Mouse (Mus musculus): ENCODE measurements around the gene Prkd3. TPM values are rescaled to one million over a fixed set of nuclear protein-coding genes. Genes with fewer than 3 reads are reported as not detected.

Prkd3 gene
- 33.4 and 35.9 TPM in 2 replicates for polyA plus RNA-seq (2015; fragmentation: Nextera tagmentation; extraction: Ambion mirVana)

DNA sequence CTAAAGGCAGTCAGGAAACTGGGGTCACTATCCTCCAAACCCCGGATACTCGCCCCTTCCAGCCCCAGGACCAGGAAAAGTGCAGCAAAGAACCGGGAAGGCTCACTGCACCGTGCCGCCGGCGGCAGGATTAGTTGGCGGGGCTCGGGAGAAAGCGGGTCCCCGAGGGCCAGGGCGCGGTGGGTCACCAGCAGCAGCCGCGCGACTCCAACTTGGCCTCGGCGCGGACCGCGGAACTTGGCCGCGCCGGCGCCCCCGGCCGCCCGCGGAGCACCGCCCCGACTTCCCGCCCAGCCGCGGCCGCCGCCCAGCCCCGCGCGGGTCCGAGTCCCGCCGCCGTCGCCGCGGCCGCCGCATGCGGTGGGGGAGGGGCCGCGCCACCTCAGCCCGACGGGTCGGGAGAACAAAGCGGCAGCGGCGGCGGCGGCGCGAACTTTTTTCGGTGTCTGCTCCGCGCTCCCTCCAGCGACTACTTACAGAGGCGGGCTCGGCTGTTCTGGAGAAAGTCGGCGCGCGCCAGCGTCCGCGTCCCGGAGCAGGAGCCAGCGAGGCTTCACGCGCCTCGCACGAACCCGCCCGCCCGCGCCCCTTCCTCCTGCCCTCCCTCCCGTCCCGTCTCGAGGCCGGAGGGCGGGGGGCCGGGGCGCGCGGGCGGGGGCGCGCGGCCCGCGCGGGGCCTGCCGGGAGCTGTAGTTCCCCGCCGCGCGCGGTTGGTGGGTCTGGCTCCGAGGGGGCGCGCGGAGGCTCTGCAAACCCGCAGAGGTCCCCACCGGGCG is at the start of gene Prkd3:
TSS of gene Prkd3 (minus strand) at position 609 of the 776 bp plus-strand sequence.
- WGBS, result under 1% methylated on average over 86 of the region's 113 CpGs
- H3K4me2 ChIP-seq, result peak within 1 kb of the TSS; percentile 79
- peak within 1 kb of the TSS; percentile 93 for H3K27ac ChIP-seq

DNA sequence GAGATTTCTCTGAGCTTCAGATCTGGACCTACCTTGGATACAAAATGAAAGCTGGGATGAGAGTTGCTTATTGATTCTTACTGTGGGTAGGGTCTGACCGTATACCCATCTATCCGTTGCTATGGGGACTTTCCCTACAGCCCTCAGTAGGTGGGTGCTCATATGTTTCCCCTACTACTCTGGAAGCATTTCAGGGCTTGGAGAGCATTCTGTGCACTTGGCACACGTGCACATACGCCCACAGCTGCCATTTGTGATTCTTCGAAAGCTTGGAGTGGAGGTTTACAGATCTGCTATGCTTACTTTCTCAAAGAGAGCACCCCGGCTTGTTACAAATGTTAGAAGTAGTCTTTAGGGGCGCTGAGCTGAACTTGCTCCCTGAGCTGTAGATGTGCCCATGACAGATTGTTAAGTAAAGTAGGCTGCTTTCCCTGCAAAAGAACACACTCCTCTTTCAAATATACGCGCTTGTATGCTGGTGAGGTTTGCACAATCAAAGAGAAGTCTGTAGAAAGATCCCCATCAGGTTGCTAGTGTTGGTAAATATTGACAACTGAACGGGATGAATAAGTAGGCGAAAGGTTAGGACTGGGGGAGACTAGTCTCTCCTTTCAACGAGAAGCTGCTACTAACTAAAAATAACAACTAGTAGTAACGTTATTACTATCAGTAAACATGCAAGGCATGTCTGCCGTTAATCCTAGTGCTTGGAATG is 49.3 kb upstream of the Prkd3 start:
- peak overlapping the region; percentile 65; the same call in 1 of the 2 replicates for H3K27ac ChIP-seq
- no peak overlapping the region for H3K4me3 ChIP-seq
- no peak overlapping the region for H3K4me2 ChIP-seq
- no peaks in the 10 kb centered on the region for H3K36me3 ChIP-seq
- H3K9ac ChIP-seq, result no peak overlapping the region
- H3K4me1 ChIP-seq, result peaks cover 4% of the 10 kb centered on the region; the same call in 1 of the 2 replicates
- H3K27me3 ChIP-seq, result no peaks in the 10 kb centered on the region
- no peak for ATAC-seq (ENCODE audit: insufficient number of reproducible peaks, low FRiP score, low TSS enrichment, low read depth)
- no peaks in the 10 kb centered on the region for H3K9me3 ChIP-seq
- 78% methylated on average over 14 of the region's 14 CpGs for WGBS

More for the DNA sequence above, at the start of gene Prkd3:
- Histone ChIP-seq H3K27me3 (no peaks in the 10 kb centered on the region), H3K9ac (peak within 1 kb of the TSS; percentile 79), H3K4me1 (peaks cover 12% of the 10 kb centered on the region; the same call in 1 of the 2 replicates), H3K9me3 (no peaks in the 10 kb centered on the region), H3K4me3 (peak within 1 kb of the TSS; percentile 85), H3K36me3 (no peaks in the 10 kb centered on the region)
- ATAC-seq (ENCODE audit: insufficient number of reproducible peaks, low FRiP score, low TSS enrichment, low read depth), result peak; percentile 89

DNA sequence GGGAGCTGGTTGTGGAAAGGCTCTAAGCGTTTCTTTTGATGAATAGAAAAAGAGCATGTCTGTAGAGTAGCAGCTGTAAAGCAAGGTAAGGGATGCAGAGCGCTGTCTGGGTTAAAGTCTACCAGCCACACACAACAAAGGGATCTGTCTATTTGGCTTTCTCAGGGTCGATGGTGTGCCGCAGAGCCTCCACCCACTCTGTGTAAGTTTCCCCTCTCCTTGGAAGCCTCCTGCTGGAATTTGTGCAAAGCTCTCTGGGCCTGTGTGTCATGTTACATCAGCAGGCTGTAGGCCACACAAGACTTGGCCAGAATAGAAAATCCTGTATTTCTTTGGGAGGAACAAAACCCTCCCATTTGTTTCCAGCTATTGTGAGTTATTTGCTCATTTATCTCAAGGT is 48.4 kb upstream of the Prkd3 start:
- H3K9me3 ChIP-seq, result no peaks in the 10 kb centered on the region
- 38% methylated on average over 4 of the region's 4 CpGs for WGBS
- ATAC-seq (ENCODE audit: insufficient number of reproducible peaks, low FRiP score, low TSS enrichment, low read depth), result peak; percentile 76; the same call in 1 of the 2 replicates
- no peak overlapping the region for H3K4me2 ChIP-seq
- no peaks in the 10 kb centered on the region for H3K36me3 ChIP-seq
- H3K4me3 ChIP-seq, result no peak overlapping the region
- H3K9ac ChIP-seq, result no peak overlapping the region
- peaks cover 4% of the 10 kb centered on the region; the same call in 1 of the 2 replicates for H3K4me1 ChIP-seq
- no peaks in the 10 kb centered on the region for H3K27me3 ChIP-seq
- peak overlapping the region; percentile 65 for H3K27ac ChIP-seq

DNA sequence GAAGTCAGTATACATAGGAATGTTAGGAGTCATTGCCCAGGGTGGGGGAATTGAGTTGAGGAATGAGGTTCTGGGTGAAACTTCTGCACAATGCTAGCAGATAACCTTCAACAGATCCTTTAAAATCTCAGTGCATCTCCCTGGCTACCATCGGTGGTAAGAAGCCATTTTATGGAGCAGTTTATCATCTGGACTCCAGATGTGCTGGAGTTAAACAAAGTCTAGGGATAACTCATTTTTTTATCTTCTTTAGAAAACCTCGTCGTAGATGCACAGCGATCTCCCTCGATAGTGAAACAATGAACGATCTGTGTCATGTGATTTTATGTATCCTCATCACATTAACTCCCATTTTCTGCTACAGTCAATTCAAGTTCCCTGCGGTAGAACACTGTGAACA is 48.0 kb upstream of the Prkd3 start:
- Histone ChIP-seq H3K27me3 (no peaks in the 10 kb centered on the region), H3K9ac (no peak overlapping the region), H3K4me1 (peaks cover 4% of the 10 kb centered on the region; the same call in 1 of the 2 replicates), H3K27ac (peak overlapping the region; percentile 65), H3K9me3 (no peaks in the 10 kb centered on the region), H3K4me2 (no peak overlapping the region), H3K36me3 (no peaks in the 10 kb centered on the region), H3K4me3 (no peak overlapping the region)
- 50% methylated on average over 7 of the region's 7 CpGs for WGBS
- ATAC-seq (ENCODE audit: insufficient number of reproducible peaks, low FRiP score, low TSS enrichment, low read depth), result no peak

DNA sequence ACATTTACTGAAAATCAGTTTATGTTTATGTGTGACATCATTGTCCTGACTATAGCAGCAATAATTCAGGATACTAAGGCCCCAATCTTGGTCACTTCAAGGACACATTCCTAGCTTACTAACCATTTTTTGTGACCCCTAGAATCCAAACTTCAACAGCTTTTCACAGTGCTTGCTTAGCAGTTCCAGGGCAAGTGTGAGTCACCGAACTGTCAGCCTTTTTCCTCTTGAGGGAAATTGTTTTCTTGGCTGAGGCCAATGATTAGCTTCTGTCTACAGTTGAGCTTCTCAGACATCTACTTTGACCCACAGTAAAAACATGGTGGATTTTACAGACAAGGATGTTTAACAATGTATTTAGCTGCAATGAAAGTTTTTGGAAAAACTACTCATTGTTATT is 43.6 kb upstream of the Prkd3 start:
- WGBS, result 81% methylated on average over 1 of the region's 1 CpGs
- no peak overlapping the region for H3K4me3 ChIP-seq

DNA sequence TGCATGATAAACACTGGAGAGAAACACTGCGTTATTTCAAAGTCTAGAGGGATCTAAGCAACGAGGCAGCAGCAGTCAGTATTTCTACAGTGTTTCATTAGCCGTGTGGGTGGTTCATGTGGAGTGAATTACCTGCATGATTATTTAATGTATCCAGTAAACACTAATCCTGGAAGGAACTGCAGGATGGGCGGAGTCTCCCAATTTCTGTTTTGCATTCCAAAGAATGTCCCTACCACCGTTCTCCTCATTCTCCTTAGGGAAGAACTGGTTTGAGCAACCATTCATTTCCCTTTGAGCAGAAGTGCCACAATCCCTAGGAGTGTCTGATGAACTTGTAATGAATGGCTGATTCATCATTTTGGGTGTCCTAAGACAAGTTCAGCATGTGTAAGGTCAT is 39.6 kb upstream of the Prkd3 start:
- Histone ChIP-seq H3K4me2 (no peak overlapping the region), H3K9ac (no peak overlapping the region), H3K4me3 (no peak overlapping the region), H3K9me3 (no peaks in the 10 kb centered on the region), H3K27ac (no peak overlapping the region), H3K36me3 (no peaks in the 10 kb centered on the region), H3K27me3 (no peaks in the 10 kb centered on the region), H3K4me1 (0 out of 2 replicates have a peak, but pooled peaks cover 6% of the 10 kb centered on the region)
- WGBS, result 42% methylated on average over 5 of the region's 5 CpGs
- no peak for ATAC-seq (ENCODE audit: insufficient number of reproducible peaks, low FRiP score, low TSS enrichment, low read depth)

More for the DNA sequence above, 43.6 kb upstream of the Prkd3 start:
- H3K9me3 ChIP-seq, result no peaks in the 10 kb centered on the region
- no peaks in the 10 kb centered on the region for H3K27me3 ChIP-seq
- H3K36me3 ChIP-seq, result no peaks in the 10 kb centered on the region
- H3K4me2 ChIP-seq, result no peak overlapping the region
- H3K4me1 ChIP-seq, result no peaks in the 10 kb centered on the region
- no peak overlapping the region for H3K9ac ChIP-seq
- ATAC-seq (ENCODE audit: insufficient number of reproducible peaks, low FRiP score, low TSS enrichment, low read depth), result no peak
- H3K27ac ChIP-seq, result no peak overlapping the region

DNA sequence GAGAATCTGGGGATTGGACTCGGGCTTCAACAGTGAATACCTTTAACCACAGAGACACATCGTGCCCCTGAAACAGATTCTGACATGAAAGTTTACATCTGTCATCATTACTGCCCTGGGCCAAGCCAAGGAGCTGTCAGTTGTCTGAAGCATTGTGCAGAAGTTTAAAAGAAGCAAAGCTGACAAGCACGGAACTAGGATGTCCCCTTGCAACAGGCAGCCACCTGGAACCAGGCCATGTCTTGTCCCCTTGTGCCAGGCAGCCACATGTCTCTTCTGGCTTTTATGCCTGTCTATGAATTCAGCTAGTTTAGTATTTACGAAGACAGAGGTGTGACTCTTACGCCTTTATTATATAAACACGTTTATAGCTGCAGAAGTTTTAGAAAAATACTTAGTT is 37.7 kb upstream of the Prkd3 start:
- Histone ChIP-seq H3K27ac (no peak overlapping the region), H3K27me3 (peaks cover 12% of the 10 kb centered on the region; the same call in 1 of the 2 replicates), H3K9me3 (no peaks in the 10 kb centered on the region), H3K4me2 (no peak overlapping the region), H3K9ac (no peak overlapping the region), H3K4me1 (0 out of 2 replicates have a peak, but pooled peaks cover 6% of the 10 kb centered on the region), H3K4me3 (no peak overlapping the region), H3K36me3 (no peaks in the 10 kb centered on the region)
- 50% methylated on average over 6 of the region's 6 CpGs for WGBS
- ATAC-seq (ENCODE audit: insufficient number of reproducible peaks, low FRiP score, low TSS enrichment, low read depth), result no peak

DNA sequence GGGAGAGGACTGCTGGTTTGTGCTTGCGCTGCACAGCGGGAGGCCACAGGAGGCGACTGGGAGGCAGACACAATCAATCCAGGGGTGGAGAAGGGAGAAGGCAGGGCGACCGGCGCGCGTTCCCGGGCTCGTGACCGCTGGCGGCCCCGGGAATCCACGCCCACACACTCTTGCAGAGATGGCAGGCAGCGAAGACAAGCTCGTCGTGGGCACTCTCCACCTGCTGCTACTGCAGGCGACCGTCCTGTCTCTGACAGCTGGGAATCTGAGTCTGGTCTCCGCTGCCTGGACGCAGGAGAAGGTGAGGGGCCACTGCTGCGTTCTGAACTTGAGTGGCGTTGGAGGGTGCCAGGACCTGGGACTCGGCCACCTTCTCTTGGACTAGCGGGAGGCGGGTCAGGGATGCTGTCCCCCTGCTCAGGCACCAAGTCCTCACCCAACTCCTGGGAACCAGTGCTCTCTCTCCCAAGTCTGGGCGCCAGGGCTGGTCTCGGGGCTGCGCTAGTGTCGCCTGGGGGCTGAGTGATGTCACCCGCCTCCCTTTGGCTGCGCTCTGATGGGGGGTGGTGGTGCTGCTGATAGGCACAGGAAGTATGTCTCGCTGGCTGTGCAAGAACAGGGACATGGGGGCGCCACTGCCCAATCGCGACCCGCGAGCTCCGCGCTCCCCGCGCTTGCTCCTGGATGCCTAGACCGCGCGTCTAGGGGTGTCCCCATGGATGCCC is 31.6 kb upstream of the Prkd3 start:
- ATAC-seq (ENCODE audit: insufficient number of reproducible peaks, low FRiP score, low TSS enrichment, low read depth), result 0 out of 2 replicates have a peak, but pooled peaks have one; percentile 52
- Histone ChIP-seq H3K4me1 (peaks cover 8% of the 10 kb centered on the region; the same call in 1 of the 2 replicates), H3K9me3 (no peaks in the 10 kb centered on the region), H3K9ac (peak overlapping the region; percentile 11; the same call in 1 of the 2 replicates), H3K27ac (no peak overlapping the region), H3K27me3 (peaks cover 27% of the 10 kb centered on the region), H3K36me3 (no peaks in the 10 kb centered on the region), H3K4me3 (peak overlapping the region; percentile 52), H3K4me2 (peak overlapping the region; percentile 97)
- under 1% methylated on average over 45 of the region's 45 CpGs for WGBS

DNA sequence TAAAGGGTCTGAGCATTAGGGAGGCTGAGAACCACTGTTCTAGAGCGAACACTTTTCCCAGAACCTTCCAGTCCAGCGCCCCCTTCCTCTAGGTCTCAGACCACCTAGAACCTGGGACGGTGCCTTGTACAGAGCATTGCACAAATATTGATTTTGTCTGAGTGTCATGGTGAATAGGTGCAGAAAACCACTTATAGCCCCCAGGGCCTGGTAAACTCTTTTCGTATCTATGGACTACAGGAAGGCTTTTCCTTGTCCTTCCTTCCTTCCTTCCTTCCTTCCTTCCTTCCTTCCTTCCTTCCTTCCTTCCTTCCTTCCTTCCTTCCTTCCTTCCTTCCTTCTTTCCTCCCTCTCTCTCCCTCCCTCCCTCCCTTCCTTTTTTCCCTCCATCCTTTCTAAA is 31.0 kb upstream of the Prkd3 start, which contains the start of gene Qpct:
TSS of gene Qpct (plus strand) at position 301 of the 400 bp plus-strand sequence.
- Histone ChIP-seq H3K4me2 (peak within 1 kb of the TSS; percentile 97), H3K4me3 (peak within 1 kb of the TSS; percentile 52), H3K27me3 (peaks cover 27% of the 10 kb centered on the region), H3K9me3 (no peaks in the 10 kb centered on the region), H3K27ac (no peak within 1 kb of the TSS), H3K9ac (peak within 1 kb of the TSS; percentile 11; the same call in 1 of the 2 replicates), H3K4me1 (peaks cover 8% of the 10 kb centered on the region; the same call in 1 of the 2 replicates), H3K36me3 (no peaks in the 10 kb centered on the region)
- WGBS, result 76% methylated on average over 4 of the region's 4 CpGs
- no peak for ATAC-seq (ENCODE audit: insufficient number of reproducible peaks, low FRiP score, low TSS enrichment, low read depth)

DNA sequence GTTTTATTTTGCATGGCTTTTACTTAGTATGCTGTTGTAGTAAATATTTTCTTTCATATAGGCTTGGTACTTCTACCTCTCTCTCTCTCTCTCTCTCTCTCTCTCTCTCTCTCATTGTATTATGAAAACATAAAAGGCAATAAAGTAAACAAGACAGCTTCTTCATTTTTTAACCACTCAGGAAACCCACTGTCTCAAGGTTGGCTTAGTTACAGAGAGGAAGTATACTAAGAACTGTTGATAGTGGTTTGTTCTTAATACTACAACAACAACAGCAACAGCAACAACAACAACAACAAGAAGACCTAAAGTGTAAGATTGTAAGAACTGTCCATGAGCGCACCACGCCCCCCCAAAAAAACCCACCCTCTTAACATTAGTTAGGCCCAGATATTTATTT is 23.1 kb upstream of the Prkd3 start:
- no peaks in the 10 kb centered on the region for H3K27me3 ChIP-seq
- H3K4me3 ChIP-seq, result no peak overlapping the region
- H3K9ac ChIP-seq, result no peak overlapping the region
- H3K4me2 ChIP-seq, result no peak overlapping the region
- 97% methylated on average over 2 of the region's 2 CpGs for WGBS
- H3K27ac ChIP-seq, result no peak overlapping the region
- no peaks in the 10 kb centered on the region for H3K4me1 ChIP-seq
- H3K9me3 ChIP-seq, result no peaks in the 10 kb centered on the region
- no peaks in the 10 kb centered on the region for H3K36me3 ChIP-seq
- ATAC-seq (ENCODE audit: insufficient number of reproducible peaks, low FRiP score, low TSS enrichment, low read depth), result no peak

DNA sequence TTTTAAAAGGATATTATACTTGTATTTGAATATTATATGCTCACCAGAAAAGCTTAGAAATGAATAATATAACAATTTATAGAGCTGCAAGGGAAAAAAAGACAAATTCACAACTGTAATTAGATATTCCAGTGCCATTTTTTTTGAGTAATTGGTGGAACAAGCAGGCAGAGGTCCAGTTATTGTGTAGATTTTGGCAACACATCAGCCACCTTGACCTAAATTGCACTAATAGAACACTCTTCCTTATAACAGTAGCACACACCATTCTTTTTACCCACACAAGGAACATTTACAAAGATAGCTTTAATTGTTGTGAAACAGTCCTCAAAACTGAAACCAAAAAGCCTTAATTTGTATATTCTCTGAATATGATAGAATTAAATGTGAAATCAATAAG is 19.0 kb upstream of the Prkd3 start:
- Histone ChIP-seq H3K27ac (no peak overlapping the region), H3K9ac (no peak overlapping the region), H3K4me2 (no peak overlapping the region), H3K9me3 (no peaks in the 10 kb centered on the region), H3K4me3 (no peak overlapping the region), H3K4me1 (no peaks in the 10 kb centered on the region), H3K27me3 (no peaks in the 10 kb centered on the region), H3K36me3 (no peaks in the 10 kb centered on the region)
- ATAC-seq (ENCODE audit: insufficient number of reproducible peaks, low FRiP score, low TSS enrichment, low read depth), result no peak

All from limb, embryonic 15.5 days (tissue).